Mouse (Mus musculus) G1E (cell line): ENCODE results near the gene Cox6a2. TPM values are rescaled to one million over a fixed set of nuclear protein-coding genes. Genes with fewer than 3 reads are reported as not detected.
A peak's percentile ranks its signal among the peaks of the same experiment; 100 is the strongest.
"Not testable (repeated sequence)": the region's sequence is repeated elsewhere in the genome, so short reads cannot be mapped to it uniquely, and the experiment has no call there.

ENCODE experiments used
- ATAC-seq: 2 replicates; pipeline ENCODE4 v1.8.0; 2016; ENCODE audit warnings: mild to moderate bottlenecking; ENCODE audit not compliant: insufficient number of reproducible peaks, poor library complexity, low FRiP score, severe bottlenecking; ENCODE audit errors: extremely low read depth
- DNase-seq: peaks from one replicate; pipeline ENCODE4 v3.0.0; 2012; ENCODE audit warnings: low spot score
- H3K27me3 ChIP-seq: 2 replicates; pipeline ENCODE4 v1.6.1; 2012; ENCODE audit warnings: mild to moderate bottlenecking, low read length, inconsistent platforms; ENCODE audit not compliant: insufficient read depth
- H3K36me3 ChIP-seq: replicated peaks from 2 replicates; pipeline ENCODE3; 2012; ENCODE audit warnings: mild to moderate bottlenecking, inconsistent platforms
- H3K4me1 ChIP-seq: 2 replicates; pipeline ENCODE4 v1.6.1; 2012; ENCODE audit warnings: low read depth, low read length, inconsistent platforms, mixed read lengths; ENCODE audit not compliant: insufficient read depth
- H3K4me3 ChIP-seq: 2 replicates; pipeline ENCODE4 v1.5.1; 2012; ENCODE audit warnings: low read depth, mild to moderate bottlenecking, inconsistent platforms, low read length, moderate library complexity, mixed read lengths
- H3K9me3 ChIP-seq: replicated peaks from 2 replicates; pipeline ENCODE4 v1.6.1; 2012; ENCODE audit warnings: inconsistent platforms
- CTCF ChIP-seq: IDR thresholded peaks from 2 replicates; pipeline ENCODE4 v1.5.1; 2012; ENCODE audit warnings: low read depth, low read length, inconsistent platforms, mixed read lengths
- GATA1 ChIP-seq: IDR thresholded peaks from 2 replicates; pipeline ENCODE4 v1.6.1; 2012; ENCODE audit warnings: borderline replicate concordance, low read length, inconsistent platforms, mixed read lengths
- GATA2 ChIP-seq: IDR thresholded peaks from 2 replicates; pipeline ENCODE4 v1.6.1; 2012; ENCODE audit warnings: low read depth, low read length, inconsistent platforms, borderline replicate concordance
- POLR2AphosphoS5 ChIP-seq: IDR thresholded peaks from 2 replicates; pipeline ENCODE4 v1.6.1; 2012; ENCODE audit warnings: low read depth, low read length, inconsistent platforms; ENCODE audit not compliant: insufficient replicate concordance
- TAL1 ChIP-seq: conservative IDR thresholded peaks from 2 replicates; pipeline ENCODE4 v1.6.1; 2012; ENCODE audit warnings: low read depth, low read length, inconsistent platforms, mixed read lengths
- polyA plus RNA-seq: library from polyadenylated mRNA; stranded (reverse); fragments of >175 nt; gene quantifications from 2 replicates; pipeline ENCODE4 v1.2.3, GENCODE M21; 2012
- total RNA-seq, 2 experiments: library from RNA; stranded (forward) in 1 of 2; stranded (reverse) in 1 of 2; fragments of 200-1000 nt in 1 of 2; fragments of >200 nt in 1 of 2; fragmentation: Nextera tagmentation in 1 of 2; gene quantifications; 2 replicates each; pipeline ENCODE4 v1.2.3; 2014 to 2017

The Cox6a2 gene
- total and polyA plus RNA-seq, 3 experiments, result 0.21 to 0.27 TPM; not detected in 1

DNA sequence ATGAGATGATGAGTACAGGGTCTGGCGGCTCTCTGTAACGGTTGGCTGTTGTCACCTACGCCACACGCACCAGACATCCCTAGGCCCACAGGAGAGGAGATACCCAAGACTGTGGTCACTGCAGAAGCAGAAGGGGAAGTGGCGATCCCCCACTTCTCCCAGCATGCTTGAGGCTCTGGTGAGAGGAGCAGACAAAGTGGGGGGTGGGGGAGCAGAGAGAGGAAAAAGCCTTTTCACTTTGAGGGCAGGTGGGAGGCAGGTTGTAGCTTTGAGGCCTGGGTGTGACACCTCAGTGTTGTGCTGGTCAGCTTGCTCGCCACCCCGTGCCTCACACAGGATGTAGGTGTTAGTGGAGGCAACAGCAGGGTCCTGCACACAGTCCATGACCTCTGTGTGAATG, 26.1 kb downstream of the Cox6a2 start:
- TF ChIP-seq CTCF (no peak), POLR2AphosphoS5 (no peak)
- Histone ChIP-seq H3K9me3 (no peaks in the 10 kb centered on the region), H3K4me1 (no peaks in the 10 kb centered on the region; the same call in 1 of the 2 replicates), H3K27me3 (peaks cover 15% of the 10 kb centered on the region), H3K4me3 (no peak overlapping the region), H3K36me3 (no peaks in the 10 kb centered on the region)
- DNase-seq (no peak), ATAC-seq (no peak)

GRCm38 (mm10) chr7:128178385-128178784, 27.8 kb downstream of the Cox6a2 start:
- H3K27me3 ChIP-seq, result peaks cover 20% of the 10 kb centered on the region
- no peaks in the 10 kb centered on the region; the same call in 1 of the 2 replicates for H3K4me1 ChIP-seq
- ATAC-seq (no peak), DNase-seq (no peak)
- TF ChIP-seq POLR2AphosphoS5 (no peak), GATA1 (no peak), TAL1 (no peak), GATA2 (no peak), CTCF (no peak)
- H3K9me3 ChIP-seq, result no peaks in the 10 kb centered on the region
- no peaks in the 10 kb centered on the region for H3K36me3 ChIP-seq
- no peak overlapping the region for H3K4me3 ChIP-seq

GRCm38 (mm10) chr7:128169996-128170395, 36.2 kb downstream of the Cox6a2 start:
- DNase-seq, result no peak

GRCm38 (mm10) chr7:128166391-128166790, 39.8 kb downstream of the Cox6a2 start:
- Histone ChIP-seq H3K4me1 (no peaks in the 10 kb centered on the region), H3K4me3 (no peak overlapping the region), H3K9me3 (no peaks in the 10 kb centered on the region), H3K36me3 (no peaks in the 10 kb centered on the region), H3K27me3 (peaks cover 3% of the 10 kb centered on the region)
- ATAC-seq (no peak), DNase-seq (no peak)
- no peak for TF ChIP-seq GATA1
- TF ChIP-seq POLR2AphosphoS5, result no peak
- no peak for TF ChIP-seq CTCF
- no peak for TF ChIP-seq GATA2
- TF ChIP-seq TAL1, result no peak

More at GRCm38 (mm10) chr7:128169996-128170395, 36.2 kb downstream of the Cox6a2 start:
- no peak for ATAC-seq
- TF ChIP-seq GATA2 (no peak), TAL1 (no peak), POLR2AphosphoS5 (no peak), GATA1 (no peak), CTCF (no peak)
- no peaks in the 10 kb centered on the region for H3K36me3 ChIP-seq
- no peaks in the 10 kb centered on the region for H3K4me1 ChIP-seq
- no peak overlapping the region for H3K4me3 ChIP-seq
- no peaks in the 10 kb centered on the region for H3K9me3 ChIP-seq
- H3K27me3 ChIP-seq, result peaks cover 4% of the 10 kb centered on the region

DNA sequence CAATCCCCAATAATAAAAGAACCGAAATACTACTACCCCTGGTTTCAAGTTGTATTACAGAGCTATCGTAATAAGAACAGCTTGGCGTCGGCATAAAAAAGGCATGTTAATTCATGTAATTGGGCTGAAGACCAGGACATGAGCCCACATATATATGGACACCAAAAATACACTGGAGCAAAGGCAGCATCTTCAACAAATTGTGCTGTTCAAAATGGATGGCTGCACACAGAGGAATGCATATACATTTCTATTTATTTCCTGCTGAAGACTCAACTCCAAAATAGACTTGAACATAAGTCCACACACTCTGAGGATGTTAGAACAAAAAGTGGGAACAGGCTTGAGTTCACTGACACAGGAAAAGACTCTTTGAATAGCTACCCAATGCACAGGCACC, 42.2 kb downstream of the Cox6a2 start:
- H3K4me3 ChIP-seq, result no peak overlapping the region
- H3K36me3 ChIP-seq, result no peaks in the 10 kb centered on the region
- ATAC-seq (no peak), DNase-seq (no peak)
- no peaks in the 10 kb centered on the region for H3K9me3 ChIP-seq
- no peak for TF ChIP-seq GATA2
- H3K4me1 ChIP-seq, result no peaks in the 10 kb centered on the region
- H3K27me3 ChIP-seq, result peaks cover 3% of the 10 kb centered on the region

GRCm38 (mm10) chr7:128158688-128159354, 47.4 kb downstream of the Cox6a2 start:
- H3K9me3 ChIP-seq, H3K36me3 ChIP-seq, DNase-seq, H3K27me3 ChIP-seq, H3K4me1 ChIP-seq, H3K4me3 ChIP-seq: not testable (repeated sequence)
- peak; percentile 73 for ATAC-seq

Other genes with a start within 250 kb of the Cox6a2 start
- gene Fus, start 238.9 kb downstream of the Cox6a2 start, total RNA-seq (2014; fragmentation: Nextera tagmentation), result 211 and 218 TPM in 2 replicates
- 34.6 and 45.5 TPM in 2 replicates for gene Fus, start 238.9 kb downstream of the Cox6a2 start, total RNA-seq (2017)
- 568 and 604 TPM in 2 replicates for gene Fus, start 238.9 kb downstream of the Cox6a2 start, polyA plus RNA-seq
- gene Pycard, start 212.5 kb downstream of the Cox6a2 start, total RNA-seq (2014; fragmentation: Nextera tagmentation), result 2.0 and 2.4 TPM in 2 replicates
- 3.3 and 3.5 TPM in 2 replicates for gene Pycard, start 212.5 kb downstream of the Cox6a2 start, total RNA-seq (2017)
- gene Pycard, start 212.5 kb downstream of the Cox6a2 start, polyA plus RNA-seq, result 1.2 and 1.3 TPM in 2 replicates
- gene Trim72, start 202.4 kb downstream of the Cox6a2 start, total RNA-seq (2014; fragmentation: Nextera tagmentation), result not detected in 2 replicates
- 0.06 and 0.16 TPM in 2 replicates for gene Trim72, start 202.4 kb downstream of the Cox6a2 start, total RNA-seq (2017)
- gene Trim72, start 202.4 kb downstream of the Cox6a2 start, polyA plus RNA-seq, result 0.03 and 0.04 TPM in 2 replicates
- gene Itgam, start 143.7 kb downstream of the Cox6a2 start, total RNA-seq (2014; fragmentation: Nextera tagmentation), result 0.30 TPM in 1 of 2 replicates, not detected in the other
- 0.22 and 0.29 TPM in 2 replicates for gene Itgam, start 143.7 kb downstream of the Cox6a2 start, total RNA-seq (2017)
- 0.02 and 0.07 TPM in 2 replicates for gene Itgam, start 143.7 kb downstream of the Cox6a2 start, polyA plus RNA-seq
- not detected in 2 replicates for gene Gm49368, start 143.7 kb downstream of the Cox6a2 start, total RNA-seq (2014; fragmentation: Nextera tagmentation)
- gene Gm49368, start 143.7 kb downstream of the Cox6a2 start, total RNA-seq (2017), result not detected in 2 replicates
- gene Gm49368, start 143.7 kb downstream of the Cox6a2 start, polyA plus RNA-seq, result 0.03 TPM in 1 of 2 replicates, not detected in the other
- gene Itgax, start 76.8 kb downstream of the Cox6a2 start, total RNA-seq (2014; fragmentation: Nextera tagmentation), result not detected in 2 replicates
- 0.11 and 0.58 TPM in 2 replicates for gene Itgax, start 76.8 kb downstream of the Cox6a2 start, total RNA-seq (2017)
- gene Itgax, start 76.8 kb downstream of the Cox6a2 start, polyA plus RNA-seq, result not detected in 2 replicates
- not detected in 2 replicates for gene Itgad, start 52.0 kb downstream of the Cox6a2 start, total RNA-seq (2014; fragmentation: Nextera tagmentation)
- 0.23 TPM in 1 of 2 replicates, not detected in the other for gene Itgad, start 52.0 kb downstream of the Cox6a2 start, total RNA-seq (2017)
- gene Itgad, start 52.0 kb downstream of the Cox6a2 start, polyA plus RNA-seq, result 0.01 and 0.06 TPM in 2 replicates
- gene Armc5, start 31.0 kb upstream of the Cox6a2 start, total RNA-seq (2014; fragmentation: Nextera tagmentation), result 10.2 and 12.0 TPM in 2 replicates
- 5.6 and 7.6 TPM in 2 replicates for gene Armc5, start 31.0 kb upstream of the Cox6a2 start, total RNA-seq (2017)
- gene Armc5, start 31.0 kb upstream of the Cox6a2 start, polyA plus RNA-seq, result 22.8 and 23.8 TPM in 2 replicates
- 3.8 and 5.5 TPM in 2 replicates for gene 9130023H24Rik, start 31.6 kb upstream of the Cox6a2 start, total RNA-seq (2014; fragmentation: Nextera tagmentation)
- gene 9130023H24Rik, start 31.6 kb upstream of the Cox6a2 start, total RNA-seq (2017), result 5.5 and 6.1 TPM in 2 replicates
- gene 9130023H24Rik, start 31.6 kb upstream of the Cox6a2 start, polyA plus RNA-seq, result 0.72 and 0.73 TPM in 2 replicates
- gene Tgfb1i1, start 40.4 kb upstream of the Cox6a2 start, total RNA-seq (2014; fragmentation: Nextera tagmentation), result 0.34 TPM in 1 of 2 replicates, not detected in the other
- 0.11 TPM in 1 of 2 replicates, not detected in the other for gene Tgfb1i1, start 40.4 kb upstream of the Cox6a2 start, total RNA-seq (2017)
- 0.05 TPM in 1 of 2 replicates, not detected in the other for gene Tgfb1i1, start 40.4 kb upstream of the Cox6a2 start, polyA plus RNA-seq
- not detected in 2 replicates for gene Slc5a2, start 59.3 kb upstream of the Cox6a2 start, total RNA-seq (2014; fragmentation: Nextera tagmentation)
- 0.55 TPM in 1 of 2 replicates, not detected in the other for gene Slc5a2, start 59.3 kb upstream of the Cox6a2 start, total RNA-seq (2017)
- 0.05 TPM in 1 of 2 replicates, not detected in the other for gene Slc5a2, start 59.3 kb upstream of the Cox6a2 start, polyA plus RNA-seq
- 89.4 and 93.4 TPM in 2 replicates for gene BC017158, start 91.8 kb upstream of the Cox6a2 start, total RNA-seq (2014; fragmentation: Nextera tagmentation)
- 26.8 and 35.3 TPM in 2 replicates for gene BC017158, start 91.8 kb upstream of the Cox6a2 start, total RNA-seq (2017)
- gene BC017158, start 91.8 kb upstream of the Cox6a2 start, polyA plus RNA-seq, result 31.7 and 33.5 TPM in 2 replicates
- gene Rgs10, start 212.4 kb upstream of the Cox6a2 start, total RNA-seq (2014; fragmentation: Nextera tagmentation), result 156 and 172 TPM in 2 replicates
- 121 and 126 TPM in 2 replicates for gene Rgs10, start 212.4 kb upstream of the Cox6a2 start, total RNA-seq (2017)
- gene Rgs10, start 212.4 kb upstream of the Cox6a2 start, polyA plus RNA-seq, result 133 and 183 TPM in 2 replicates